Comparison of ENCODE assay signal across 22 mouse cellular contexts in the genomic region with DNA sequence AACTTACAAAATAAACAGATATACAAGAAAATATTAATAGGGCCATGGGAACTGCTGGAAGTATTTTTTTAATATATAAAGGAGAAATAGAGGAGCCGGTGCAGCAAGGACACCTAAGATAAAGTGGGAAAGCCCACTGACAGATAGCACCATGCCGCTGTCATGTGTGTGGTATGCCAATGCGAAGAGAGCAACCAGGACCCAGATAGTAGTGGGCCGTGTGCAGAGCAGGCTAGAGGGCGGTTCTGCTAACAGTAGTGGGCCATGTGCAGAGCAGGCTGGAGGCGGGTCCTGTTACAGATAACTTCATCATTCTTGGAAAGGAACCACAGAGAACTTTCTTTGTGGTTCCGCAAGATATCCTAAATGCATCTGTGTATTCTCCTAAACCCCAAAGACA. TPM values are rescaled to one million over a fixed set of nuclear protein-coding genes. Genes with fewer than 3 reads are reported as not detected.
A peak's percentile ranks its signal among the peaks of the same experiment; 100 is the strongest.
DNase-seq lines count a peak whose midpoint lies in the region; ATAC-seq and TF ChIP-seq lines count a peak whose summit lies in the region.
"Had no signal": no experiment of that assay in that cellular context is flagged by ENCODE, and none has a peak within 500 bp of the region (broad histone marks: within the 10 kb centered on the region; RNA-seq: fewer than 3 reads in every experiment).

No protein-coding gene starts in this region.

- H3K79me2 ChIP-seq in heart, adult 2 months (replicated peaks; ENCODE audit: control insufficient read depth, insufficient read depth, low read length) = no peaks in the 10 kb centered on the region

- intact Hi-C loops in heart, adult 2 months (cut with DNase I) = no loop called here

- TF ChIP-seq CTCF in heart, adult 2 months (IDR thresholded peaks at IDR 0.05) = no peak

- no peak overlapping the region for H3K9ac ChIP-seq in lung, embryonic 15.5 days
- no peak overlapping the region for H3K9ac ChIP-seq in liver, embryonic 11.5 days (ENCODE audit: low read depth, low read length)
- H3K9ac ChIP-seq in heart, adult 2 months (ENCODE audit: low read depth, low read length) = no peak overlapping the region
- H3K9ac ChIP-seq: heart, embryonic 13.5 days; hindbrain, embryonic 14.5 days; intestine, embryonic 15.5 days; neural tube, embryonic 15.5 days had no signal

- DNase-seq in lung, postnatal 14 days = no peak
- DNase-seq in c-Kit-positive CD71-positive TER-119-negative erythroid progenitor cells, embryonic 14.5 days (ENCODE audit: low read depth) = peak; percentile 62
- DNase-seq in liver, embryonic 11.5 days (ENCODE audit: low spot score) = no peak
- no peak for DNase-seq in heart, adult 2 months
- DNase-seq in gastrocnemius, postnatal 25 days = no peak
- DNase-seq in gastrocnemius, adult 8-10 months (ENCODE audit: low spot score in 2 of 2) = no peak
- DNase-seq: adrenal gland, postnatal 14 days; cerebellum, adult 11-12 months; cerebellum, postnatal 14 days; embryo, embryonic 11 days; gastrocnemius, adult 2 months; heart, adult 11 months; lung, adult 2 months; right cerebral cortex, postnatal 4 days had no signal

- no peaks in the 10 kb centered on the region for H3K36me3 ChIP-seq in lung, embryonic 15.5 days
- no peaks in the 10 kb centered on the region for H3K36me3 ChIP-seq in liver, embryonic 11.5 days (ENCODE audit: control insufficient read depth, insufficient read depth, low read length)
- no peaks in the 10 kb centered on the region for H3K36me3 ChIP-seq in heart, adult 2 months (ENCODE audit: control insufficient read depth, insufficient read depth, low read length)
- H3K36me3 ChIP-seq: forebrain, embryonic 10.5 days; heart, embryonic 13.5 days; intestine, embryonic 15.5 days; neural tube, embryonic 15.5 days had no signal

- ATAC-seq in lung, embryonic 15.5 days (ENCODE audit: borderline replicate concordance, extremely low read depth, low FRiP score, low TSS enrichment) = no peak
- ATAC-seq in liver, embryonic 11.5 days (replicated peaks; ENCODE audit: low FRiP score) = peak; percentile 92
- ATAC-seq in megakaryocyte, adult 5-6 weeks (ENCODE audit: poor library complexity, severe bottlenecking) = peak; percentile 60
- ATAC-seq: intestine, embryonic 15.5 days; midbrain, embryonic 16.5 days had no signal

- no peak for TF ChIP-seq POLR2A in heart, adult 2 months (IDR thresholded peaks at IDR 0.05; ENCODE audit: insufficient read depth, low read depth, low read length)

- H3K27ac ChIP-seq in lung, embryonic 15.5 days = peak overlapping the region; percentile 62
- no peak overlapping the region for H3K27ac ChIP-seq in liver, embryonic 11.5 days (ENCODE audit: low read depth, low read length)
- H3K27ac ChIP-seq in heart, adult 2 months = no peak overlapping the region
- H3K27ac ChIP-seq: forebrain, embryonic 10.5 days; gastrocnemius, adult 2 months; heart, embryonic 13.5 days; hindbrain, embryonic 14.5 days; intestine, embryonic 15.5 days; neural tube, embryonic 15.5 days had no signal

- no peaks in the 10 kb centered on the region for H3K27me3 ChIP-seq in lung, embryonic 15.5 days
- no peaks in the 10 kb centered on the region for H3K27me3 ChIP-seq in liver, embryonic 11.5 days (replicated peaks; ENCODE audit: control insufficient read depth, insufficient read depth, low read length)
- H3K27me3 ChIP-seq in heart, adult 2 months (ENCODE audit: control insufficient read depth, insufficient read depth, low read length) = no peaks in the 10 kb centered on the region
- H3K27me3 ChIP-seq: heart, embryonic 13.5 days; intestine, embryonic 15.5 days; neural tube, embryonic 15.5 days had no signal

- no peak overlapping the region for H3K4me2 ChIP-seq in lung, embryonic 15.5 days
- no peak overlapping the region for H3K4me2 ChIP-seq in liver, embryonic 11.5 days
- H3K4me2 ChIP-seq: heart, embryonic 13.5 days; hindbrain, embryonic 14.5 days; intestine, embryonic 15.5 days; neural tube, embryonic 15.5 days had no signal

- TF ChIP-seq EP300 in heart, adult 2 months (IDR thresholded peaks at IDR 0.05; ENCODE audit: insufficient read depth, low read depth, low read length) = no peak

- peaks cover 7% of the 10 kb centered on the region; the same call in 1 of the 2 replicates for H3K4me1 ChIP-seq in lung, embryonic 15.5 days
- H3K4me1 ChIP-seq in liver, embryonic 11.5 days (replicated peaks; ENCODE audit: control insufficient read depth, insufficient read depth, low read length) = peaks cover 10% of the 10 kb centered on the region; the same call in 1 of the 2 replicates
- H3K4me1 ChIP-seq in heart, adult 2 months (ENCODE audit: control insufficient read depth, insufficient read depth, low read length) = no peaks in the 10 kb centered on the region
- H3K4me1 ChIP-seq: heart, embryonic 13.5 days; intestine, embryonic 15.5 days; neural tube, embryonic 15.5 days had no signal

- 80% methylated on average over 7 of the region's 7 CpGs for WGBS in lung, embryonic 15.5 days
- WGBS in liver, embryonic 11.5 days = 56% methylated on average over 7 of the region's 7 CpGs
- 77% methylated on average over 7 of the region's 7 CpGs for WGBS in heart, adult 2 months

- H3K4me3 ChIP-seq in lung, embryonic 15.5 days = no peak overlapping the region
- H3K4me3 ChIP-seq in liver, embryonic 11.5 days (ENCODE audit: low read depth, low read length) = no peak overlapping the region
- H3K4me3 ChIP-seq in heart, adult 2 months = no peak overlapping the region
- H3K4me3 ChIP-seq: forebrain, embryonic 10.5 days; gastrocnemius, adult 2 months; heart, embryonic 13.5 days; intestine, embryonic 15.5 days; neural tube, embryonic 15.5 days had no signal

- H3K9me3 ChIP-seq in lung, embryonic 15.5 days = no peaks in the 10 kb centered on the region
- H3K9me3 ChIP-seq in liver, embryonic 11.5 days (ENCODE audit: control insufficient read depth, low read length) = no peaks in the 10 kb centered on the region
- H3K9me3 ChIP-seq: forebrain, embryonic 10.5 days; heart, embryonic 13.5 days; intestine, embryonic 15.5 days; neural tube, embryonic 15.5 days had no signal

RNA-seq across cellular contexts. Expression of a gene that starts 49.0 kb away (rescaled TPM):
- polyA plus RNA-seq in lung, embryonic 15.5 days (2015; fragmentation: Nextera tagmentation; extraction: Ambion mirVana) = 72.3 and 73.8 TPM in 2 replicates
- 0.30 and 0.47 TPM in 2 replicates for polyA plus RNA-seq in liver, embryonic 11.5 days (2014; fragmentation: Nextera tagmentation; extraction: Ambion mirVana)
- total RNA-seq in megakaryocyte, adult 5-6 weeks (2015) = not detected in 2 replicates
- total RNA-seq in megakaryocyte, adult 5-6 weeks (2017) = 0.29 TPM in 1 of 2 replicates, not detected in the other
- under 1 TPM in 1 of 2 experiments, not detected in 1; 0.09 TPM for total RNA-seq in heart, adult 2 months (2021)
- polyA plus RNA-seq in heart, adult 2 months (2012; rRNA removed) = 0.20 and 0.72 TPM in 2 replicates
- total RNA-seq in gastrocnemius, postnatal 25 days (2021) = not detected
- not detected for total RNA-seq in gastrocnemius, adult 8-10 months (2022)
- total RNA-seq: gastrocnemius, adult 2 months had no signal
